ENCODE assay signal across 8 mouse cellular contexts in genomic region chr7:137321961-137322784, GRCm38 (mm10). TPM values are rescaled to one million over a fixed set of nuclear protein-coding genes. Genes with fewer than 3 reads are reported as not detected.
A peak's percentile ranks its signal among the peaks of the same experiment; 100 is the strongest.
DNase-seq lines count a peak whose midpoint lies in the region; TF ChIP-seq lines count a peak whose summit lies in the region.
"Had no signal": no experiment of that assay in that cellular context is flagged by ENCODE, and none has a peak within 500 bp of the region (broad histone marks: within the 10 kb centered on the region; RNA-seq: fewer than 3 reads in every experiment).

No protein-coding gene starts in this region.

- H3K9me3 ChIP-seq in ES-Bruce4 (replicated peaks; ENCODE audit: control insufficient read depth, insufficient read depth, low read length, poor library complexity, severe bottlenecking), result no peaks in the 10 kb centered on the region
- no peaks in the 10 kb centered on the region for H3K9me3 ChIP-seq in midbrain, embryonic 10.5 days (replicated peaks)

- TF ChIP-seq CTCF in ES-Bruce4 (IDR thresholded peaks at IDR 0.05; ENCODE audit: low read depth, low read length), result no peak

- peak overlapping the region; percentile 54 for H3K9ac ChIP-seq in ES-Bruce4 (ENCODE audit: low read depth, poor library complexity, severe bottlenecking)

- no peaks in the 10 kb centered on the region for H3K36me3 ChIP-seq in ES-Bruce4 (ENCODE audit: control insufficient read depth, insufficient read depth, low read length, poor library complexity, severe bottlenecking)
- no peaks in the 10 kb centered on the region for H3K36me3 ChIP-seq in midbrain, embryonic 10.5 days

- peak; percentile 46 for DNase-seq in R1 (ENCODE audit: low read depth, low spot score)
- peak; percentile 12 to 16 for DNase-seq in heart, postnatal 10 days
- DNase-seq in midbrain, embryonic 10.5 days (ENCODE audit: low spot score), result peak; percentile 48
- DNase-seq in layer of hippocampus, adult 8-10 months (ENCODE audit: low spot score in 2 of 2), result no peak
- DNase-seq in left cerebral cortex, adult 8-10 months (ENCODE audit: low spot score in 2 of 2), result no peak
- DNase-seq in thymus, postnatal 25 days, result no peak

- H3K27ac ChIP-seq in ES-Bruce4 (ENCODE audit: insufficient read depth, low read length), result no peak overlapping the region
- peak overlapping the region; percentile 57 for H3K27ac ChIP-seq in midbrain, embryonic 10.5 days (replicated peaks)
- H3K27ac ChIP-seq: macrophage had no signal

- H3K27me3 ChIP-seq in ES-Bruce4 (ENCODE audit: control insufficient read depth, insufficient read depth, low read length, poor library complexity, severe bottlenecking), result peaks cover 38% of the 10 kb centered on the region
- H3K27me3 ChIP-seq in midbrain, embryonic 10.5 days (ENCODE audit: low read depth, poor library complexity, severe bottlenecking), result peaks cover 96% of the 10 kb centered on the region

- WGBS in midbrain, embryonic 10.5 days, result under 1% methylated on average over 72 of the region's 72 CpGs

- peak overlapping the region; percentile 24 for H3K4me3 ChIP-seq in ES-Bruce4 (ENCODE audit: low read depth, low read length)
- peak overlapping the region; percentile 56 for H3K4me3 ChIP-seq in midbrain, embryonic 10.5 days

- H3K4me1 ChIP-seq in ES-Bruce4 (ENCODE audit: control insufficient read depth, insufficient read depth, low read length), result no peaks in the 10 kb centered on the region
- H3K4me1 ChIP-seq in midbrain, embryonic 10.5 days, result peaks cover 58% of the 10 kb centered on the region

- intact Hi-C loops in heart, postnatal 10 days (cut with DNase I), result loop anchor here (1.0 to 5.0 kb wide), 4 partner anchors 1025 to 1531 kb away; no protein-coding TSS in a partner anchor

- no peak for TF ChIP-seq EP300 in ES-Bruce4 (IDR thresholded peaks at IDR 0.05; ENCODE audit: insufficient read depth, low read depth, low read length)

- TF ChIP-seq POLR2A in ES-Bruce4 (IDR thresholded peaks at IDR 0.05; ENCODE audit: insufficient read depth, low read length), result no peak

RNA-seq across cellular contexts. Expression of gene Ebf3, which starts 7.9 kb away (rescaled TPM):
- polyA plus RNA-seq in ES-Bruce4 (2011; ENCODE audit: insufficient read depth, insufficient read length, low read depth, missing spikeins), result 0.26 TPM in 1 of 2 replicates, not detected in the other
- total RNA-seq in heart, postnatal 10 days (2021), result 10 to 100 TPM; 19.8 to 20.0 TPM
- polyA plus RNA-seq in midbrain, embryonic 10.5 days (2016; fragmentation: Nextera tagmentation; extraction: Ambion mirVana), result 3.2 and 5.4 TPM in 2 replicates
- 1 to 10 TPM in 3 of 4 experiments, under 1 TPM in 1; 0.59 to 1.9 (median 1.3) TPM for total RNA-seq in layer of hippocampus, adult 8-10 months (2022)
- 1 to 10 TPM in 2 of 4 experiments, under 1 TPM in 2; 0.64 to 2.6 (median 1.1) TPM for total RNA-seq in left cerebral cortex, adult 8-10 months (2022)
- polyA plus RNA-seq: macrophage had no signal

Comparison
In these comparisons a context has a peak if more than half of its experiments do, and no peak if none do; other contexts are left out.
1. DNase-seq: peak in R1 (single experiment), heart, postnatal 10 days (2 of 2) and midbrain, embryonic 10.5 days (single experiment); none in layer of hippocampus, adult 8-10 months (0 of 2), left cerebral cortex, adult 8-10 months (0 of 2) and thymus, postnatal 25 days (single experiment).
2. RNA of gene Ebf3, which starts 7.9 kb away (total RNA-seq): 19.8 to 20.0 TPM in heart, postnatal 10 days; 0.59 to 1.9 TPM in layer of hippocampus, adult 8-10 months and 0.64 to 2.6 TPM in left cerebral cortex, adult 8-10 months; every median in the first group is over 4 times any median in the second.